Mouse (Mus musculus) CD4-positive helper T cell, adult 2 months (primary cell): ENCODE measurements around the gene Stx6.
A peak's percentile ranks its signal among the peaks of the same experiment; 100 is the strongest.

Experiments used
- DNase-seq: peaks from one replicate; pipeline ENCODE4 v3.0.0-alpha.2; 2012; ENCODE audit warnings: low read depth, missing footprints, low spot score

Gene Stx6

DNA sequence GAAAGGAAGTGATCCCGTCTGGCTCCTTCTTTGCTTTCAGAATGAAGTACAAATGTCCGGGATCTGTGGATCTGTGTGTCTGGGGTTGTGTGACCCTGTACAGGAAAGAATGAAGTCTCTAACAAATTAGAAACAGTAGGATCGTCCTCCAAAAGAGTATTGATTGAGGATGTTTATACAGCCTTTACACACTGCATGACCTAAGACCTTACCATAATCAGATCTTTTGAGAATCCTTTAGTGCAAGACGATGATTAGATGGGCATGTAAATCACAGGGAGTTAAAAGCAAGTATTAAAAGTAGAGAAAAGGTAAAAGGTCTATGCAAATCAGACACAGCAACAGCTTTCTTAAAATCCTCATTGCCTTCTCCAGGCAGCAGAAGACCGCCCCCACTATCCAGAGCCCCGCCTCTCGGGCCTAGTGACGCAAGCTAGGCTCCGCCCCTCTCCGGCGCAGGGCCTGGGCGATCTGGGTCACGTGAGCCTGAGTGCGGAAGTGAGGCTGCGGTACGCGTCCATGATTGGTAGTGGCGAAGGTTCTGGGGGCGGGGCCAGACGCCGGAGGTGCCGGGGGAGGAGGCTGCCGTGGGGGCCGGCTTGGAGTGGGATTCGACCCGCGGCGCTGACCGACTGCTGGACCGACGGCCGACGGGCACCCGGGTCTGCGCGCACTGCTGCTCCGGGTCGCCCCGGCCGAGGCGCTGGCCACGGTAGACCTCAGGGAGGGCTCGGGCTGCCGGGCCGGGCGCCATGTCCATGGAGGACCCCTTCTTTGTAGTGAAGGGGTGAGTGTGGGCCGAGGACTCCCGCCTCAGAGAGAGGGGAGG is at the start of gene Stx6:
TSS of gene Stx6 (plus strand) at position 575 of the 829 bp plus-strand sequence.
- DNase-seq = peak; percentile 98

DNA sequence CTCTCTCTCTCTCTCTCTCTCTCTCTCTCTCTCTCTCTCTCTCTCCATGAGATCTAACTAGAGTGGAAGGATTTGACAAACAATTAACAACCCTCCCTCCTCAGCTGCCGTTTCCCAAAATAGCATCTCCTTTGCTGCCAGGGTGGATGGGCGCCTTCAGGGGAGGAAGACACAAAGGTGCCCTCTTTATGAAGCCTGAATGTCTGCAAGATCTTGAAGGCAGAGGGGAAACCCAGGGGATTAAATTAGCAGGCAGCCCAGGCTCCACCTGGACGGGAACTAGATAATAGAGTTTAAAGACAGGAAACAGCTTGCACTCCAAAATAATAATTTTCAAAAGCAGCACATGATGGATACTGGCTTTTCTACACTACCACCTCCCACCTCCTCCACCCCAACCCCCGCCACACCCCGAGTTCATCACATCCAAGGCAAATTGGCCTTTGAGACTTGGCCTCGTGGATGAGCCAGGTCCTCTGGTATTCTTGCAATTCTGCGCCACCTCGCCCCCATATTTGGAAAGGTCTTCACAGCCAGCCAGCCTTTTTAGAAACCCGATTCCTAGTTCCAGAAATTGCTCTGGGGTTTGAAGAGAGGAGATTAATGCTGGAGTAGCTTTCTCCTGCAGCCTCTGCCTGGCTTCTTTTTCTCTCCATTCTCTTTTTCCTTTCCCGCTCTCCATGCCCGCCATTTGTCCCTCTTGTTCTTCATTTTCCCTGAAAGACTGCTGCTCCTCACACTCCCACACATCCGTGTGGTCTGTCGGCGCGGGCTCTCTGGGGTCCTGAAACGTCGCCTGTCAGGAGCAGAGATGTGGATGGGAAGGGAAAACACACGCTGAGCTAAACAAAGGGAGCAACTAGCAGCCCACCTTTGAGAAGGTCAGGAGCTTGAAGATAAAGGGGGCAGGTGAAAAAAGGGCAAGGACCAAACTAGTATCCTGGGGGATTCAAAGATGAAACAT is 48.8 kb upstream of the Stx6 start:
- no peak for DNase-seq

DNA sequence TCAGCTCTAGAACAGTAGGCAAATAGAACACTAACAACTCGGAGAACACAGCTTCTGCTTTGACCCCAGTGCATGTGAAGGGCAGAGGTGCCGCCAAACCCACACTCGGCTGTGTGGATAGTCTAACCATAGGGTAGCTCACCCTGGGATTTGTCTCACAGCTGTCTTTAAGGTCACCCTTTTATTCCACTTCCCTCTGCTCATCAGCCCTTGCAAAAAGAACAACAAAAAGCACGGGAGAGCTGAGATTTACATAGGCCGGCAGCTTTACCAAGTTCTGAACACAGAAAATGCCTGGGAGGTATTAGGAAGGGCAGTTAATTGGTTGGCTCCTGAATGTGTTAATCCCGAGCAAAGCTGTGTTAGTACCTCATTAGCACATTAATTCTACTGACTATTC is 47.0 kb upstream of the Stx6 start:
- DNase-seq = no peak

DNA sequence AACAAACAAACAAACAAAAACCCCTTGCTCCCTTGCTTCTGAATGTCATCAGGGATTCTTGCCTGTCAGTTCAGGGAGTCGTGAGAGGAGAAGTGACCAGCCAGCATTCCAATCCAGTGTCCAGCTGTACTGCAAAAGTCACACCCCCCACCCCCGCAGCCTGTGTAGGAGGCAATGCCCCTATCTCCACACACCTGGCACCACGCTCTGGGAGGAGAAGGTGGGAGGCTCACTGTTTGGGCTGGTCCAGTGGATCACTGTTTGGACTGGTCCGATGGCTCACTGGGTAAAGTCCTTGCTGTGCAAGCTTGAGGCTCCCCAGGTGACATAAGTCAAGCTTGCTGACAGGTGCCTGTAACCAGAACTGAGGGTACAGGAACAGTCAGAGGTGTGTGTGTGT is 46.4 kb upstream of the Stx6 start:
- no peak for DNase-seq

DNA sequence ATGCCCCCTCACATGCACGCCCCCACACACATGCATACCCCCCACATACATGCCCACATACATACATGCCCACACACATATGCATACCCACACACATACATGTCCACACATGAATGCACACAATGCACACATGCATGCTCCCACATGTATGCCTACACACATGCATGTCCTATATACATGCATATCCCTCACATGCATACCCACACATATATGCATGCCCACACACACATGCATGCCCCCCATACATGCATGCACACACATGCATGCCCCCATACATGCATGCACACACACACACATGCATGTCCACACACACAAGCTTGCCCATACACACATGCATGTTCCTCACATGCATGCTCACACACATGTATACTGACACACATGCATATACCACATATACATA is 45.6 kb upstream of the Stx6 start:
- DNase-seq = no peak

DNA sequence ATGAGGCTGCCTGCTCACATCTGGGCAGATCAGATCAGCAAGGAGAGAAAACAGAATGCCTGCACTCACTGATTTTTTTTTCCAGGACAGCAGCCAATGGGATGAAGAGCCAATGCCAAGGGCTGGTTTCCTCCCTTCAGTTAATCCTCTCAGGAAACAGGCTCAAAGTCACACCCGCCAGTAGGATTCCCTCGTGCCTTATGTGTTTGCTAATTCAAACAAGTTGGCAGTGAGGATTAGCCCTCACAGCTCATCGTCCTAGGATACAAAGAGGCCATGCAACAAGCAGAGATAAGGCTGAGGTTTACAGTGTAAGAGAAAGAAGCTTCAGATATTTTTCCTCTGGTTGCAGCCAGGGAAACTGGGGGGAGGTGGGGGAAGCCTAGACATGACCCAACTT is 44.6 kb upstream of the Stx6 start:
- DNase-seq = no peak

DNA sequence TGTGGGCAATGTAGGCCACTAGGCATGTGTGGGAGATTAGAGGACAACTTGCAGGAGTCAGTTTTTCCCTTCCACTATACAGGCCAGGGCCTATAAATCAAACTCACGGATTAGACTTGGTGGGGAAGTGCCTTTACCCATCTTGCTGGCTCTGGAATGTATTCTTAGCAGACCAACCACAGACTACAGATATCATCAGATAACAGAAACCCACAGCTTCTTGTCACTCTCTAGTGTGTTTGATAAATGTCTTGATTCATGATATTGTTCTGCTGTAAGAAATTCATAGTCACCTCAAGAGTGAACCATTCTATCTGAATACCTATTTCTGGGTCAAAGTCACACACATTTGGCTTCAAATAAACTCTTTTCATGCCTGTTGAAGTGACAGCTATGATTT is 38.8 kb upstream of the Stx6 start:
- no peak for DNase-seq

DNA sequence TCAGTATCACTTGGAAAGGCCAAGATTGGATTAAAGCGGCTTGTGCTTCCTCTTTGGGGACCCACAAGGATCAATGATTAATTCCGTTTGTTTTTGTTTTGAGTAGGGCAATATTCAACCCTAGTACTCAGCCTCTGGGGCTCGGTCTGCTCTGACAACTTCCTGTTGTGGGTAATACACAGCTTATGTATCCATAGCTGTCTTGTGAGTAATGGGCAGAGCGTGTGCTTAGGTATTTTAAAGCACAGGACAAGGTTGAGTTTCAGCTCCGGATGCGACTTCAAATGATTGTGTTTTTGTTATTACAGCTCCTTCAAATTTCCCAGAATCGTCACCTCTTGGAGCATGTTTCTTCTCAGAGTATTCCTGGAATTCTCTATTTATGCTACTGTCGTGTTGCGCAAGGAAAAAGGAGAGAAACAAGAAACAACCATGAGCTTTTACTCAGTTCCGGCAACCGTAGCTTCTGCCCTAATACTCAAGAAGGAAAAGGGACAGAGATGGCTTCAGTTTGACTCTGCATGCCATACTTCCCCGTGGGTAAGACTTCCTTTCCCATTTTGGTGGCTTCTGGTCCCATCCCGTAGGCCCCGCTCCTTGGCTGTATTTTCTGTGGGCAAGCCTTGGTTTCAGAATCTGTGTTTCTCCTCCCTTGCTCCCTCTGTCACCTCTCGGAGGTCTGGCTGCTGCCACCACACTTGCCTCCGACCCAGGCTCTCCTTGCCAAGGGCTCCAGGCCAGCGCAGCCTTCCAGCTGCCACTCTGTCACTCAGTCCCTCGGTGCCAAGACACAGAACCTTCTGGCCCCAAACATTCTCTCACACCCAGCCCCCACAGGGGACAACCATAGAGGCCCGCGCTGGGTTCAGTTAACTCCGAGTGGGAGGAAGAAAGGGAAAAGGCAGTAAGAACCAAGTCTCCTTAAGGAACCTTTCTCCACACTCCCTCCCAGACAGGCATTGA is 36.3 kb upstream of the Stx6 start:
- DNase-seq = peak; percentile 39

DNA sequence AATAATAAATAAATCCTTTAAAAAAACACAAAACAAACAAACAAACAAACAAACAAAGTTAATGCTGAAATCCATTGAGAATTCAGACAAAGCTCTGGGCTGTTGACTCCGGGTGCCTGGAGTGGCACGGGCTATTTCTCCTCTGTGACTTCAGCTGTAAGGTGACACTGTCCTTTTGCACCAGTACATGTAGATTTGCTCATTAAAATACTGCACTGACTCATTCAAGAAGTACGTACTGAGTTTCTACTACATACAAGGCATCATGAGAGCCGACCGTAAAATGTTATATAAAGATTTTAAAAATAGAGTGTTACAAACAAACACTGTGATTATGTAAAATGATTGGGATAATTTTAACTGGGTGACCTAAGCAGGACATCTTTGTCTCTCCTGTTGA is 34.1 kb upstream of the Stx6 start:
- no peak for DNase-seq

DNA sequence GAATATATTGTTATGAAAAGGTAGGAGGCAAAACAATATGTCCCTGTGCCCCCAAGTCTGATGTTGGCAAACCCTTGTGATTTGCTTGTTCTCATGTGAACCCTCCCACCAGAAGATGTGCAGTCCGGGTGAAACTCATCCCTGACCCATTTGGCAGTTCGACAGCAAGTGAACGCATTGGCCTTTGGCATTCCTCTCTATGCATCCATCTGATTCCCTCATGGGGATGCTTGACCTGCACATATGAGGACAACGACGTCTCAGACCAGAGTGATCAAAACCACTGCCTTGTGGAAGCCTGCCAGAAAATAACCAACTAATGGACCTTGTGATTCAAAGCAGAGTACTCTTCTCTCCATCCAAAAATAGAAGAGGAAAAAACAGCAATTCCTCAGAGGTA is 31.8 kb upstream of the Stx6 start:
- no peak for DNase-seq

DNA sequence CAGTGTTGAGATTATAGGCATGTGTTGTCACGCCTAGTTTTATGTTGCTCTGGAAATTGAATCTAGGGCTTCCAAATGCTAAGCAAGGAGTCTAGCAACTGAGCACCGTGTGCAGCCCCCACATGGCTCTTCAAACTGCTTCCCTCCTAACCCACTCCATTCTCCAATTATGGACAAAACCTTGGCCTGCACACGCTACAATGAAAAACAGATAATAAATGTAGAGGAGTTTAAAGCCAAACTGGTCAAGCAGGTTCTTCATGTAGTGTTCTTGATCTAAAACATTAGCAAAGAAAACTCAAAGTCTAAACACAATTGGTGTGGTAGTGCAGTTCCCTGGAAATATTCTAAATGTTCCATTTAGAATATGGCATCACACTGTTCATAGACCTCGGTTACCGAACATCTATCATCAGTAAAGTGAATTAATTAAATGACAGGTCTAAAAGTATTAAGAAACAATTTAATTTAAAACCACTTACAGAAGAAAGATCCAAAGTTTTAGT is 31.0 kb upstream of the Stx6 start:
- no peak for DNase-seq

DNA sequence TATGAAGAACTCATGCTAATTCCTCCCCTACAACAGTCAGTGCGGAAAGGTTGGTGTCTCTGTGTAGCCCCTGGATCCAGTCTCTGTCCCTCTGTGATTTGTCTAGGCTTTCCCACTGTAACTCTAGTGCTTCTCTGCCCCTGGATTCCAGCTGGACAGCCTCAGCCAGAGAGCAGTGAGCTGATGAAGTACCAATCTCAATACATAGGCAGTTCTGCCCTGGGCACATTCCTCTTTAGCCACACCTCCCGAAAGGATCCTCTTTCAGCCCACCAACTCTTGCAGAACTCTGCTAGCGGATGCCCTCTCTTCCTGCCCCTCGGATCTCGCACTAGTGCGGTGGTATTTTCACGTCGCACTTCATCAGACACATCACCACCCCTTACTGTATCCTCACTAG is 23.6 kb upstream of the Stx6 start:
- no peak for DNase-seq

DNA sequence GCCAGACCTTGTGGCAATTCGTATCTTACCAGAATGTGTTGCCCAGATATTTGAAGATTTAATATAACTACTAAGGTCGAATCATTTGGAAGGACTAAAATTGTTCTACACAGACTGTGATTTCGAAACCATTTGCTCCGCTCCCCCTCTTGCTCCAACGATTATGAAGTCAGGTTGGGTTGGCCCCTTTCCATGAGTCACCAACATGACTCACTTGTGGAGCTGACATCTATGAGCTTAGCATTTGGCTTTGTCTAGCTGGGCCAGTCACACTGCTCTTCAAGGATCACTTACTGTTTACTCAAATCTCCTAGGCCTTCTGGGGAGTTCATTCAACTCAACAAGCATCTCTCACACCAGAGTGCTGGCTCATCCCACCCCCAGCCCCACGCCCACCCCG is 19.7 kb upstream of the Stx6 start:
- DNase-seq = peak; percentile 49

DNA sequence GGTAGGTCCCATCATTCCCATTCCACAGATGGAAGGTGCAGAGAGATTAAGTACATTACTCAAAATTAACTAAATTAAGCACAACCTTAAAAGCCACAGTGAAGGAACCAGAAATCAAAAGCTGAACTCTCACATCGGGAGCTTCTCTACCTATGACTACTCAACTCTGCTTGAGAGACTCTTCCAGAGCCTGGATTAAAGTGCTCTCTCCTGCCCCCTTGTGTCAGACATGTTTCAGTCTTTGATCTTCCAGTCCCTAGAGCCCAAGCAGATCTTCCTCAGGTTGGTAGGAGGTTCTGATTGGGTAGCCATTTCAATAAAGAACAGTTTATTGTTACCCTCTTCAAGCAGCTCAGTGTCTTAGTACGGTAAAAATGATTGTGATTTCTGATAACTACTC is 18.4 kb upstream of the Stx6 start:
- DNase-seq = peak; percentile 87

DNA sequence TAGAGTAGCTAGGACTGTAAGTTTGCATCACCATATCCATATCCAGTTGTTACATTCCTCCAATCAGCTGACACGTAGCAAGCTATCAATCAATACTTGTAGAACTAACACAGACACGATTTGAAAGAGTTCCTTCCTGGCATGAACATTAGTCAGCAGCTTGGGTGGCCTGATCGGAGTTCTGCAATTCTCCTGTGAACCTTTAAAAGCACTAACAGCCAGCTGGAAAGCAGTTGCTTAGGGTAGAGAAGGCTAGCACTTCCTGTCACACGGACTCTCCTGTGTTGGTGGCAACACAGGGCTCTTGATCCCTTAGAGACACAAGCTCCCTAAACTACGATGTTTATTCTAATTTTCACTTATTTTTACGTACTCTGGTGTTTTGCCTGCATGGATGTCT is 12.9 kb upstream of the Stx6 start:
- DNase-seq = peak; percentile 65

DNA sequence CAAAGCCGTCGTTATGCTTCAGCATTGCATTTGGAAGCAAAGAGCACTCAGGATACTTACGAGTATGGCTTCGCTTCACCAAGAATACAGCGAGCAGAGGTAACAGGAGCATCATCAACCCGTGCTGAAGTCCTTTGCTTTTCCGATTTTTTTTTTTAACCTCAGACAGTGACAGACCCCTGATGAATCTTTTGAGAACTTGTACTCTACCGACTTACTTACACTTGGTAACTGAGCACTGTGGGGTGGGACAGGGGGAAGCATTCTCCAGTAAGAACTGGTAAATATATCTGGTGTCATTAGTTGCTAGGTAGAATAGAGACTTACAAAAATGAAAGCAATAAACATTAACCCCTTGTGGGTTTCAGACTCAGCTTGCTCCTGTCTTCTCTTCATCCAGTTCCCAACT is 11.9 kb upstream of the Stx6 start, which contains the start of gene Mr1:
TSS of gene Mr1 (minus strand) at position 243 of the 409 bp plus-strand sequence.
- DNase-seq = peak; percentile 86

DNA sequence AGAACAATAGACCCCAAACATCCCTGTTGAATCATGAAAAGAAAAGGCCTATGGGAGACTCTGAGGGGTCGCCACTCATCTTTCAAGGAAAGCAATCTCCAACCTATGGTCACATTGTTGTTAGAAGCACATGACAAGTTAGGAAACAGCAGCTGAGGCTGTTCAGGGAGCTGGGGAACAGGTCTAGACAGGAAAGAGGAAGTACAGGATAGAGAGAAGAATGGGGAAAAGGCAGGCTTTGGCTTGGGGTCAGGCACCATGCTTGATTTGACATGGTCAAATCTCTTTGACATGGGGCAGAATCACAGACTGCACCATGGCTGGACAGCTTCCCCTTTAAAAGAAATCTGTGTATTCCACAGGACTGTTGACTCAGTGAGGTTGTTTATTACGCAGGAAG is 11.3 kb upstream of the Stx6 start:
- DNase-seq = no peak

DNA sequence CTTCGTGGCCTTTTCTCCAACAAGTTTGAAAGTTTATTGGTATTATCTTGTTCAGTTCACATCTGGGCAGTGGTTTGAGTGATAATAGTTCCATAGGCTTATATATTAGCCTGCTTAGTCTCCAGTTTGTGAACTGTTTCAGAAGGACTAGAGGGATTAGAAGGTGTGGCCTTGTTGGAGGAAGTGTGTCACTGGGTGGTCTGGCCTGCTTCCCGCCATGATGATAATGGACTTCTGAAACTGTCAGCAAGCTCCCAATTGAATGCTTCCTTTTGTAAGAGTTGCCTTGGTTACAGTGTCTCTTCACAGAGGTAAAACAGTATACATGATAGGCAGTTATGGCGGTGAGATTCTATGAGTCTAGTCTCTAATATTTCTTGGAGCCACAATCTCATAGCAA is 9.1 kb upstream of the Stx6 start:
- no peak for DNase-seq

DNA sequence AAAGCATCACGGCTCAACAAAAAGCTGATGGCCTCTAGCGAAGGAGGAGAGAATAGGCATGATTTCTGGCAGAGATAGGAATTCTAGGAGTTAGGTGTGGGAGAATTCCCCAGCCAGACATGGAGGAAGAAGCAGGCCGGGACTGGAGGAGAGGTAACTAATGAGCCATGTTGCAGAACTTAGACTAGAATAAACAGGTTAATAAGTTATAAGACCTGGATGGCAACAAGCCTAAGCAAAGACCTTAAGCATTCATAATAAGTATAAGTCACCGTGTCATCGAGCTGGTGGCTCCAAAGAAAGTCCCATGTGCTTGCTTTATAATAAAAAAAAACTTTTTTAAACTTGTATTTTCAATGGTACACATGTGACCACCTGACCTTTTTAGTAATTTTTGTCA is 7.7 kb upstream of the Stx6 start:
- no peak for DNase-seq

DNA sequence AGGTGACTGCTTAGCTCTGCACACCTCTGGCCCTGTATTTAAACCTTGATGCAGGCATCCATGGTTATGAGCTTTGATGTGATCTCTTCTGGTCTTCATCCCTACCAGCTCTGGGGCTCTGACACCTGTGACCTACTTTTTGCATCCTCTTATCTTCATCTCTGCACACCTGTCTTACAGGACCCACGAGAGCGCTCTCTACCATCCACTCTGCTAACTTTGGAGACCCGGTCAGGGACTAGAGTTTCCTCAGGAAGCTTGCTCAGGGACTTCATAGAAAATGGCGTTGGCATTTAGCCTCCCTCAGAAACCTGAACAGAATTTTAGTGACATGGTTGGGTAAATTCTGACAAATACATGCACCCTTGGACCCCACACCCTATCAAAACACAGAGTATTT is 4.6 kb upstream of the Stx6 start:
- DNase-seq = no peak

DNA sequence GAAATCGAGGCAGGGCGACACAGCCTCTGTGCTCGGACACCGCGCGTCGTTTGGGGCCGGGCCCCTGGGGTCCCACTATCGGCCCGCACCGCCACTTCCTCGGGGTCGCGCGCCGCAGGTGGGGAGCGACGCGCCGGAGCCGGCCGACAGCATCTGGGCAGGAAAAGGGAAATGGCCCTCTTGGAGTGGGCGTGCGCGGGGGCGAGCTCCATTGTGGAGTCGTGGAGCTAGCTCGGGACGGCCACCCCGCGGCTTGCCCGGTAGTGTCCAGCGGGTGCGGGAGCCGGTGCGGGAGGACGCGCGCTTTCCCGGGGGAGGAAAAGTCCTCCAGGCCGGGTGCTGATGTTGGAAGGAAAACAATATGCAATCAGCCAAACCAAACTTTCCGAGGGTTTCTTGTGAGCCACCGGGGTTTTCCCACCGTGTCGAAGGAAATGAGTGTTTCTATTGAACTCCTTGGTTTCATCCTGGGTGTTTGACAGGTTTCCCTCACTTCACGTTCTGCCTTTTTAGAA is 512 bp downstream of the Stx6 start:
- DNase-seq = peak; percentile 83
